Mouse (Mus musculus): Measurements from ENCODE around the gene Axin1.
"Not testable (repeated sequence)": the region's sequence is repeated elsewhere in the genome, so short reads cannot be mapped to it uniquely, and the experiment has no call there.

Axin1 gene

GRCm38 (mm10) chr17:26187592-26187991, 49.1 kb downstream of the Axin1 start:
- in situ Hi-C loops (cut with MboI, MseI): no loop called here

GRCm38 (mm10) chr17:26188091-26188805, 49.8 kb downstream of the Axin1 start:
- in situ Hi-C loops (cut with MboI, MseI): no loop called here

GRCm38 (mm10) chr17:26191486-26191885, 53.0 kb downstream of the Axin1 start:
- in situ Hi-C loops (cut with MboI, MseI): not testable (repeated sequence)

DNA sequence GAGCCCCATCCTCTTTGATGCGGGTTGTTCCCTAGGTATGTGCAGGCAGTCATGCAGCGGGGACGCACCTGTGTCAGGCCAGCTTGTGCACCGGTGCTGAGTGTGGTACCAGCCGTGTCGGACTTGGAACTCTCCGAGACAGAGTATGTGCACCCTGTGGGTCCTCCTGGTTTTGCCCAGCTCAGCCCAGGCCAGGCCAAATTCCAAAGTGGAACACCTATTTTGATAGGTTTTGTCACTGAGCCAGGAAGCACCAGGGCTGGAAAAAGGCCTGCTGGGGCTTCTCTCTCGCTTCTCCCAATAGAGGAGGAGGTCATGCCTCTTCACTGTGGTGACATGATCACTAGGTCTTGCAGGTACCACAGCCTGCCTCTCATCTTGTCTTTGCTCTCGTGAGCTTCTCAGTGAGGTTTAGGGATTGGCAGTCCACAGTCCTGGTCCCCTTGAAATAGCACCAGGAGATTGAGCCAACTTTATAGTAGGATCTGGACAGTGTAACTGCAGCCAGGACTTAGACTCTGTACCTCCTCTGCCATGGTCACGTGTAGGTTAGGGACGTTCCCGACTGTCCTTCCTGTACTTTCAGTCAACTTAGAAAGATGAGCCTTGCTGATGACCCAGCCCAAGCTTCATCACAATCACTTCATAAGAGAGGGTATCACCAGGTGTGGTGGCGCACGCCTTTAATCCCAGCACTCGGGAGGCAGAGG, 54.1 kb downstream of the Axin1 start:
- in situ Hi-C loops (cut with MboI, MseI): no loop called here

GRCm38 (mm10) chr17:26198892-26199291, 60.4 kb downstream of the Axin1 start, which contains the start of gene Pdia2:
Gene Pdia2, minus strand, starts transcription at chr17:26199087.
- in situ Hi-C loops (cut with MboI, MseI): no loop called here

- in situ Hi-C loops (cut with MboI, MseI): no loop called here
These were observed 62.6 kb downstream of the Axin1 start for GRCm38 (mm10) chr17:26200831-26201705.

DNA sequence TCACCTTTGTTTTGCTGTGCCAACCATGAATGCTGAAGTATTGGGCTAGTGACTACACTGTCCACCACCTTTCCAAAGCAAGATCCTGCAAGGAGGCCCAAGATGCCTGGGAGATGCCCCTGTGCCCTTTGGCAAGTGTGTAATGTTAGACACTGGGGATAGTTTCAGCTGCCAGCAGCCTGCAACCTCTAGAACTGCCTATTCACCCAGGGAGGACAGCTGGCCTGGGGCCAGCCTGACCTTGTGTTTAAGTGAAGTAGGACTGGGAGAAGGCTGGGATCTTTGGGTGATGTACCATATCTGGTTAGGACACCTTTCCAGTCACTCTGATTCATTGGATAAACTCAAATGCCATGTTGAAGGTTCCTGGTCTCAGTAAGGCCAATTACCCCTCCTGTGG, 63.5 kb downstream of the Axin1 start:
- in situ Hi-C loops (cut with MboI, MseI): no loop called here

DNA sequence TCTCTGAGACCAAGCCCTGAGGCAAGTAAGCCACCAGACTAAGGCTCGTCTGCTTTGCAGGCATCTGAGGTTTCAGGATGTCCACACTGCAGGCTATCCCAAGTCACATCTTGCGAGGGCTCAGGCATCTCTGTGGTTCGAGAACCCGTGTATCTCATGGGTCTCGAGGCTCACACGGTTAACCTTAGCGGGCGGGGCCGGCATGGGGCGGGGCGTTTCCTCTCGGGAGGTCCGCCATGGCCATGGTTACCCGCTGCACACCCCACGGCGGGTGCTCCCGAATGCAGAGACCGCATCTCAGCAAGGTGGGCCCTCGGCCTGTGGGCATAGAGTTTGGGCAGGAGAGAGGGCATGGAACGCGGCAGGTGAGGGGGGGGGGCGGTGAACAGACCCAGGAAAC, 64.2 kb downstream of the Axin1 start, which contains the start of gene Rgs11:
TSS of gene Rgs11 (plus strand) at position 215 of the 400 bp plus-strand sequence.
- in situ Hi-C loops (cut with MboI, MseI): no loop called here

DNA sequence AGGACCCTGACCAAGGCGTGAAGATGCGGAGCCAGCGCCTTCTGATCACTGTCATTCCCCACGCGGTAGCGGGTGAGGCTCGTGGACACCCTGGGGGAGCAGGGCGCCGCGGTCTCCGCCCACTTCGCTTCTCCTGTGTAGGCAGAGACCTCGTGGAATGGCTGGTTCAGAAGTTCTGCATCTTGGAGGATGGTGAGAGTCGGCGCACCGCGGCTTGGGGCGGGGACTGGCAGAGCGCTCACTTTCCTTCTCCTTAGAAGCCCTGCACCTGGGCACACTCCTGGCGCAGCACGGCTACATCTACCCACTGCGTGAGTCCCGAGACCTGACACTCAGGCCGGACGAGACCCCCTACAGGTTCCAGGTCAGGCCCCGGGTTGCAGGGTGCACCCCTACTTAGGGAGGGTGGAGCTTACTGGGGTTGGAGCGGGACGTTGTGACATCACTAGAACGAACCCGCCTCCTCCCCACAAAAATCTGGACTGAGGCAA, 64.9 kb downstream of the Axin1 start:
- in situ Hi-C loops (cut with MboI, MseI): no loop called here

- in situ Hi-C loops (cut with MboI, MseI): no loop called here
These were observed 66.3 kb downstream of the Axin1 start for GRCm38 (mm10) chr17:26204766-26205165.

GRCm38 (mm10) chr17:26206392-26206791, 67.9 kb downstream of the Axin1 start:
- in situ Hi-C loops (cut with MboI, MseI): no loop called here

GRCm38 (mm10) chr17:26207686-26208085, 69.2 kb downstream of the Axin1 start, which contains the start of gene Arhgdig:
Gene Arhgdig, minus strand, starts transcription at chr17:26207786.
- in situ Hi-C loops (cut with MboI, MseI): no loop called here

DNA sequence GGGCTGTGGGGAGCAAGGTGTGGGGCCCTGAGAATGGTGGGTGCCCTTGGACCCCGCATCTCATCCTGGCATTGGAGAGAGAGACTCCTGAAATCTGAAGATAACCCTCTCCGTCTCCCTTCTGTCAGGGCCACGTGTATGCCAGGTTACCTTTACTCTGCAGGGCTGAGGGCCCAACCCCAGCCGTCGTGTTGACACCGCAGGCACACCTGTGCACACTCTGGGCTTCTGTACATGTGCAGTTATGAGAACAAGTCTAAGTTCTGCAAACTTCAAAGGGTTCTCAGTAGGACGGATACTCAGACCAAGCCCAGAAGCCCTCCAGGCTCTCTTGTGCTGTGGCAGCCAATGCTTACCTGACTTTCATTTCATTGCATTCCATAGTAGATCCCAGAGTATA, 73.8 kb downstream of the Axin1 start:
- in situ Hi-C loops (cut with MboI, MseI): no loop called here

- in situ Hi-C loops (cut with MboI, MseI): no loop called here
These were observed 74.2 kb downstream of the Axin1 start for GRCm38 (mm10) chr17:26212681-26213080.

GRCm38 (mm10) chr17:26221508-26221907, 83.0 kb downstream of the Axin1 start:
- in situ Hi-C loops (cut with MboI, MseI): no loop called here

DNA sequence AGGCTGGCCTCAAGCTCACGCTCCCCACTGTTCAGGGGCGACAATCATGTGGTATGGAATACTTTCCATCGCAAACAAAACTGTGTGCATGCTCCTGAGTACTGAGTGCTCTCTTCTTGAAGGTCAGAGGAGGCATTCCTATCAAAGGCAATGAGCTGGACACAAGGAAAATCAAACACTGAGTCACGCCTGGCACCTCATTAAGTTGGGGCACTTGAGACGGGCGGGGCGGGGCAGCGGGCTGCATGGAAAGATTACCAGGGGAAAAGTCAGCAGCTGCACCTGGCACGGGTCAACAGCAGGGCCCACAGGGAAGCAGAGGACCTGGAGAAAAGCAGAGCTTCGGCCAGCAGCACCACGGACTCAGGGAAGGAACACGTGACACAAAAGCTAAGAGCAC, 86.7 kb downstream of the Axin1 start:
- in situ Hi-C loops (cut with MboI, MseI): no loop called here

DNA sequence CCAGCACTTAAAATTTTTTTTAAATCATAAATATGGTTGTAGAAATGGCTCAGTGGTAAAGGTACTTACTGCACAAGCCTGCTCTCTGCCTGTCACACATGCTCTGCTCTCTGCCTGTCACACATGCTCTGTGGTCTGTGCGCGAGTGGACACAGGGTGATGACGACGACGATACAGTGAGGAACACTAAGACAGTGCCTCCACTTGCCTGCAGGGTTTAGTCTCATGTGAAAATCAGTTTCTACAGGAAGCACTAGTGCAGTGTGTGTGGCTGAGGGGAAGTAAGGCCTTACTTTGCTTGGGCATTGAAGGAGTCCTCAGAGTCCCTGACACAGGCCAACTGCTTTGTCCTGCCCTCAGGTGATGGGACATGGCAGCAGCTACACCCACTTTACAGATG, 91.3 kb downstream of the Axin1 start:
- in situ Hi-C loops (cut with MboI, MseI): no loop called here

GRCm38 (mm10) chr17:26231156-26231555, 92.7 kb downstream of the Axin1 start:
- in situ Hi-C loops (cut with MboI, MseI): no loop called here

GRCm38 (mm10) chr17:26232863-26233262, 94.4 kb downstream of the Axin1 start:
- in situ Hi-C loops (cut with MboI, MseI): no loop called here

DNA sequence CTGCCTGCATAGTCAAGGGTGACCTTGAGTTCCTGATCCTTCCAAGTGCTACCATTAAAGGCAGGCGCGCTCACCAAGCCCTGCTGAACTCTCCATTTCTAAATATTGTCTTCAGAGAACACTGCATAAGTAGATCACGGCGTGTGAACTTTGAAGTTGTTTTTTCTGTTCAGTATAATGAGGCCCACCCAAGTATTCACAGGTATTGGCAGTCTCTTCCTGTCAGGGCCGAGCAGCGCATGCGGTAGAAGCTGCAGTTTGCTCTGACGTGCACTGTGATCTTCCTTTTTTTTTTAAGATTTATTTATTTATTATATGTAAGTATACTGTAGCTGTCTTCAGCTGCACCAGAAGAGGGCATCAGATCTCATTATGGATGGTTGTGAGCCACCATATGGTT, 95.9 kb downstream of the Axin1 start:
- in situ Hi-C loops (cut with MboI, MseI): no loop called here

GRCm38 (mm10) chr17:26235077-26235815, 96.8 kb downstream of the Axin1 start:
- in situ Hi-C loops (cut with MboI, MseI): loop anchor here (5.0 kb wide), 1 partner anchor 113 kb away; the partner anchor contains the start of gene Mrpl28

All from T-helper 2 cell (primary cell).